Mouse (Mus musculus) spleen, adult 2 months (tissue): ENCODE results near the gene Zfyve28.

ENCODE experiments used
- CTCF ChIP-seq: fragments of 200-500 bp; IDR thresholded peaks from 2 replicates; pipeline ENCODE4 v1.5.1; 2011; ENCODE audit warnings: mild to moderate bottlenecking, inconsistent platforms; ENCODE audit not compliant: insufficient read depth, insufficient read length, insufficient replicate concordance; ENCODE audit errors: extremely low read depth
- POLR2A ChIP-seq: fragments of 200-500 bp; IDR thresholded peaks from 2 replicates; pipeline ENCODE4 v1.6.1; 2011; ENCODE audit warnings: low read depth, low read length, inconsistent platforms

DNA sequence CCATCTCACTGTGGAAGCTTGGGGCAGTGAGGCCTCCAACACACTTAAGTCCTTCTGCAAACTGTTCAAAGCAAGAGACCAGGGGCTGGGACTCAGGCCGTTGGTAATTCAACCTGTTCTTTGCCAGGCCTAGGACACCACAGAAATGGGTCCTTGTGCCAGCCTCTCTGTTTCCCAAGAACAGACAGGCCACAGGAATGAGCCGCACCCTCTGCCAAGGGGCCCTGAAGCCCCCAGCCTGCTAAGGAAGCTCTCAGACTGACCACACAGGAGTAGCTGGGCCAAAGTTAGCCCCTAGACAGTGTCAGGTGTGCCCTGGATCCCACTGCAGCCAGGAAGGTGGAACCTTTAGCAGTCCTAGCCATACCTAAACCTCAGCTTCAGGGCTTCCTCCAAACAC, 101.9 kb downstream of the Zfyve28 start:
- TF ChIP-seq POLR2A (no peak), CTCF (no peak)
